Mouse (Mus musculus): ENCODE results near the gene Eif5.
A peak's percentile ranks its signal among the peaks of the same experiment; 100 is the strongest.
"Not testable (repeated sequence)": the region's sequence is repeated elsewhere in the genome, so short reads cannot be mapped to it uniquely, and the experiment has no call there.

Gene Eif5

DNA sequence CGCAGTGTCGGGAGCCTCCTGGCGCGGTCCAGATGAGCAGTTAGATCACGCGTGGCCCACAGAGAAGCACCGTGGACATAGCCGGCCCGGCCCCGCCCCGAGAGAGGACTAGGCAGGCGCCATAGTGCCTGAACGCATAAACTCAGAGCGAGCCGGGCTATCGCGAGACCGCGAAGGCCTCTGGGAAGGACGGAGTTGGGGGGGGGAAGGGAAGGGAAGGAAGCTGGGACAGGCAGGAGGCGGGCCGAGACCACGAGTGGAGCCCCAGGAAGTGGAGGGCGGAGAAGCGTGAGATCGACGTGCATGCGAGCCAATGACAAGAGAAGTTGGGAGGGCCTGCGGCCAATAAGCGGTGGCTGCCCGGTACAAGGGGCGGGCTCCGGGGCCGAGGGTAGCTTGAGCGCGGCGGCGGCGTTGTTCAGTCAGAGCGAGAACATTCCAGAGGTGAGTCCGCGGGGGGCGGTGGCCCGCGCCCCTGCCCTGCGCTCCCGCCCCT lies at the start of gene Eif5:
TSS of gene Eif5 (plus strand) at position 221 of the 496 bp plus-strand sequence.
- DNase-seq (ENCODE audit: low read depth, low spot score), result peak; percentile 99
- Histone ChIP-seq H3K36me3 (ENCODE audit: control insufficient read depth, insufficient read depth, low read length, poor library complexity, severe bottlenecking) (peaks cover 18% of the 10 kb centered on the region), H3K27me3 (ENCODE audit: control insufficient read depth, insufficient read depth, low read length, poor library complexity, severe bottlenecking) (no peaks in the 10 kb centered on the region)

DNA sequence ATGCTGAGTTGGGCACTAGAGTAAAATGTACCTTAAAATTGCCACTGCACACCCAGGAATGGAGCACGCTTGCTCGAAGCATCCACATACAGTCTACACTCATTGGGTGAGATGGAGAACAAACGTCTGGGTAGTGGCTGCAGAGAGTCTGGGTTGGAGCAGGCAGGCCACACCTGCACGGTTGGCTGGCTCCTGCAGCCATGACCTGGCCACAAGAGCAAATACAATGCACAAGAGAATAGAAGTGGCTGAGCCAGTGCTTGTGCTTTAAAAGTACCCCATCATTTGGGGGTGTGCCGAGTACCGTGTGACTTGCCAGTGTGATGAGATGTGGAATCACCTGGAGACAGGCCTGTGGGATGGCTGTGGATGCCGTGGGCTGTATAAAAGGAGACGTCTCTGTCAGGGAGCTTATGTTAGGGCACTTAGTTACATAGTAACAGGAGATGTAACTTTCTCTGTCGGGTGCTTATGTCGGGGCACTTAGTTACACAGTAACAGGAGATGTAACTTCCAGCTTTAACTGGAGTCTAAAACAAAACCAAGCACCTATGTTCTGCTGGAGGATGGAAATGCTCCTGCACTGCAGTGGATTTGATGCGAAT lies 48.5 kb upstream of the Eif5 start:
- H3K27me3 ChIP-seq (ENCODE audit: control insufficient read depth, insufficient read depth, low read length, poor library complexity, severe bottlenecking), result no peaks in the 10 kb centered on the region
- DNase-seq (ENCODE audit: low read depth, low spot score), result no peak

DNA sequence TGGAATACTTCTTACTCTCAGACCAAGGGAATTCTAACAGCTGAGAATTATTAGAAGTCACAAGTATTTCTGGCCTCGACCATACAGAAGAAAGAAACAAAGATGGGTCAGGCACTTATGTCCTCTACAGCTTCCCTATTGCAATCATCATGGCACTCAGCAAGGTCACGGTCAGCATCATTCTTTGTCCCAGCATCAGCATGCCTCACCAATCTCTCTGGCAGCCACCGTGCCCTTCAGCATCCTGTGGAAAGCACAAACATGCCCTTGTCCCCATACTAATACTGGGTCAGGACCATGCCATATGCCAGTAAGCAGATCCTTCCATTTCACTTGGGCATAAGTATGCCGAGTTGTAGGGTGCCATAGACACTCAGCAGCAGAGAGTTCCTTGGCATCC lies 42.9 kb upstream of the Eif5 start:
- DNase-seq (ENCODE audit: low read depth, low spot score), result no peak
- H3K36me3 ChIP-seq (ENCODE audit: control insufficient read depth, insufficient read depth, low read length, poor library complexity, severe bottlenecking), result no peaks in the 10 kb centered on the region

More for the DNA sequence above, 48.5 kb upstream of the Eif5 start:
- no peaks in the 10 kb centered on the region for H3K36me3 ChIP-seq (ENCODE audit: control insufficient read depth, insufficient read depth, low read length, poor library complexity, severe bottlenecking)

DNA sequence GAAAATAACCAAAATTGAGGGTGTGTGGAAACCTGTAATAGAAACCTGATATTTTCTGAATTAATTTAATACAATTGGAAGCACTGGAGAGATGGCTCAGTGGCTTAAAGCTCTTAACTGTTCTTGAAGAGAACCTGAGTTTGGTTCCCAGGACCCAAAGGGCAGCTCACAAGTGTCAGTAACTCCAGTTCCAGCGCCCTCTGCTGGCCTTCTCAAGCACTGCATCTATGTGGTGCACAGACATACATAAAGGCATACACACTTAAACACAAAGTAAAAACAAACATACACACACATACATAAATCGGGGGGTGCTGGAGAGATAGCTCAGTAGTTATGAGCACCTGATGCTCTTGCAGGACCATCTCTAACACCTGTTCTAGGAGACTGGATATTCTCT lies 40.7 kb upstream of the Eif5 start:
- H3K36me3 ChIP-seq (ENCODE audit: control insufficient read depth, insufficient read depth, low read length, poor library complexity, severe bottlenecking), result no peaks in the 10 kb centered on the region
- H3K27me3 ChIP-seq (ENCODE audit: control insufficient read depth, insufficient read depth, low read length, poor library complexity, severe bottlenecking), result no peaks in the 10 kb centered on the region
- peak; percentile 23 for DNase-seq (ENCODE audit: low read depth, low spot score)

More for the DNA sequence above, 42.9 kb upstream of the Eif5 start:
- no peaks in the 10 kb centered on the region for H3K27me3 ChIP-seq (ENCODE audit: control insufficient read depth, insufficient read depth, low read length, poor library complexity, severe bottlenecking)

DNA sequence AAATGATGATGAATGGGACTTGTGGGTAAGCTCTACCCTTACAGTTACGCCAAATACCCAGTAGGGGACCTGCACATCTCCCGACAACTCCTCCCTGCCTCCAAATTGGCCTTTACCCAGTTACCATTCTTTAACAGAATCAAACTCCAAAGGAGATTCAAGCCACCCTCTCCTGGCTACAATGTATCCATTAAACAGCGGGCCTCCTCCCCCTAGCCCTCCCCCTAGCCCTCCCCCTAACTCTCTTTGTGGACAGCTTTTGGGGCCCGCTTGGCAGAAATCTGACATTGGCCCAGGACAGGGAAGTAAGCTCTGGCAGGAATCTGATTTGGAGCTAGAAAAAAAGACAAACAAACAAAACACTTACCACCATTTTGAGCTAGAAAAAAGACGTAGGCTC lies 38.2 kb upstream of the Eif5 start:
- Histone ChIP-seq H3K36me3 (ENCODE audit: control insufficient read depth, insufficient read depth, low read length, poor library complexity, severe bottlenecking) (no peaks in the 10 kb centered on the region), H3K27me3 (ENCODE audit: control insufficient read depth, insufficient read depth, low read length, poor library complexity, severe bottlenecking) (no peaks in the 10 kb centered on the region)
- DNase-seq (ENCODE audit: low read depth, low spot score), result no peak

DNA sequence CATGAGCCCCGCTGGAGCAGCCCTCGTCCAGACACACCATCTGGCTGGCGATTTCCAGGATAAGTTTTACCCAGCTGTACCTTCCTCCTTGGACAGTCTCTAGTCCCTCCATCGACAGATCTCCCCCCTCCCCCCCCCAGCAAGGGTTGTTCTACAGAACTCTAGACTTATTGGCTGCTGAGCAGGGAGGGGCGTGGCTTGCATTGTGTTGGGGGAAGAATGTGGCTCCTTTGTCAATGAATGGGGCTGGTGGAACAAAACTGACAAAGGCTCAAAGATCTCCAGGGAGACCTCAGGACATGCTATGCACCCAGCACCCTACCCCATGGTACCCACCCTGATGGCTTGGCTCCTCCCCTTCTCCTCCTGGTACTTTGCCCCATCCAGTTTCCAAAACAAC lies 37.1 kb upstream of the Eif5 start:
- no peak for DNase-seq (ENCODE audit: low read depth, low spot score)
- Histone ChIP-seq H3K36me3 (ENCODE audit: control insufficient read depth, insufficient read depth, low read length, poor library complexity, severe bottlenecking) (no peaks in the 10 kb centered on the region), H3K27me3 (ENCODE audit: control insufficient read depth, insufficient read depth, low read length, poor library complexity, severe bottlenecking) (no peaks in the 10 kb centered on the region)

DNA sequence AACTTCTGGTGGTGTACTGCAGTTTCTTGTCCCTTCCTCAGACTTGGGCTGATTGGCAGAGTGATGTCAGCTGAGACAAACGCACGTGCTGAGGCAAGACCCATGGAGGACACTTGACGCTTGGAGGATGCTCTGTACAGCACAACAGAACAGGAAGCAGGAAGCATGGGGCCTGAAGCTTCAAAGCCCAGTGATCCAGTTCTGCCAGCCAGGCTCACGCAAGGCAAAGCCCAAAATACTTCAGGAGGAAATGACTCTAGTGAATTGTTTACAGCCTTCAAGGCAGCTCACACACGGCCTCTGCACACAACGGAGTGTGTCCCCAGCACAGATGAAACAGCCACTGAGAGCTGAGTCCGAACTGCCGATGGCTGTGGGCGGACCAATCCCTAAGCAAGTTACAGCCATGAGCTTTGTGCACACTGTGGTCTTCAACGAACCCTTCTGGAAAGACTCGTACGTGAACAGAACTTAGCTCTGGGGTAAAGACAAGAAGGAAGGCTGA lies 34.7 kb upstream of the Eif5 start:
- DNase-seq (ENCODE audit: low read depth, low spot score), result no peak
- no peaks in the 10 kb centered on the region for H3K27me3 ChIP-seq (ENCODE audit: control insufficient read depth, insufficient read depth, low read length, poor library complexity, severe bottlenecking)
- no peaks in the 10 kb centered on the region for H3K36me3 ChIP-seq (ENCODE audit: control insufficient read depth, insufficient read depth, low read length, poor library complexity, severe bottlenecking)

DNA sequence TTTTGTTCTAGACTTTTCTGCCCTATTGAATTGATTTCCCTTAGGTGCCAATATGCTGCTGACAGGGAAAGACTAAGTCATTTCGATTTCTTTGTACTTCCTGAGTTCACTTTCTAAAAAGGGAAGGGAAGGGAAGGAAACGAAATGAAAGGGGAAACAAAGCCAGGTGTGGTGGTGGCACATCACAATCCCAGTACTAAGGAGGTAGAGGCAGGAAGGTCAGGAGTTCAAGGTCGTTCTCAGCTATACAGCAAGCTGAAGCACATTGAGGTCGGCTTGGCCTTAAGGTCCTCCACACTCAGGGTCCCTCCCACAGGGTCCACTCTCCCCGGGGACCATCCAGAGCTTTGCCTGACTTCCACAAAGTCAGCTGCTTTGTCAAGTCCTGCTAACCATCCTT lies 34.2 kb upstream of the Eif5 start:
- DNase-seq (ENCODE audit: low read depth, low spot score), result no peak
- no peaks in the 10 kb centered on the region for H3K27me3 ChIP-seq (ENCODE audit: control insufficient read depth, insufficient read depth, low read length, poor library complexity, severe bottlenecking)

DNA sequence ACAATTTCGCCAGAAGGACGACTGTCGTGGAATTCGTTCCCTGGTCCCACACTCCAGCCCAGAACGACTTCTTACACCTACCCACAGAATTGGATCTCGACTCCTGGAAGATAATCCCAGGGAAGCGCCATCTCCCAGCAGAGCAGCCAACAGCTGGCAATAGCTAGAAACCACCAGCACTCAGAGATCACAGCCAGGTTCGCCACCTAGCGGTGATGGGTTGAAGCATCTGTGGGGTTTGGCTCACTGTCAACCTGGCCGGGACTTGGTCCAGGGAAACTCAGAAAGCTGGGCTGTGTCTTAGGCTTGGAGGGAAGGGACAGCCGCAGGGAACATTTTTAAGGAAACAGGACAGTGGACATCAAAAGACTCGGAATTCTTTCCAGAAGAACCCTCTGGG lies 32.9 kb upstream of the Eif5 start:
- H3K27me3 ChIP-seq (ENCODE audit: control insufficient read depth, insufficient read depth, low read length, poor library complexity, severe bottlenecking), result no peaks in the 10 kb centered on the region
- peak; percentile 68 for DNase-seq (ENCODE audit: low read depth, low spot score)
- no peaks in the 10 kb centered on the region for H3K36me3 ChIP-seq (ENCODE audit: control insufficient read depth, insufficient read depth, low read length, poor library complexity, severe bottlenecking)

More for the DNA sequence above, 34.2 kb upstream of the Eif5 start:
- no peaks in the 10 kb centered on the region for H3K36me3 ChIP-seq (ENCODE audit: control insufficient read depth, insufficient read depth, low read length, poor library complexity, severe bottlenecking)

DNA sequence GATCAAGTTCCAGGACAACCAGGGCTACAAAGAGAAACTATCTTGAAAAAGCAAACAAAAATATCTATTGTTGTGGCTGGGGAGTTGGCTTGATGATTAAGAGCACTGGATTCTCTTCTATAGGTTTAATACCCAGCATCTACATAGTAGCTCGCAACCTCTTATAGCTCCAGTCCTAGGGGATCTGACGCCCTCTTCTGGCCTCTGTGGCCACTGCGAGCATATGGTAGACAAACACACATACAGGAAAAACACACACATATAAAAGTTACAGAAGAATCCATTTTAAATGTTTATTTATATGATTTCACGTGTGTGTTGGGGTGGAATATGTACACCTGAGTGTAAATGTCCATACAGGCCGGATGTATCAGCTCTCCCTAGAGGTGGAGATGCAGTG lies 30.8 kb upstream of the Eif5 start:
- no peak for DNase-seq (ENCODE audit: low read depth, low spot score)
- no peaks in the 10 kb centered on the region for H3K27me3 ChIP-seq (ENCODE audit: control insufficient read depth, insufficient read depth, low read length, poor library complexity, severe bottlenecking)
- H3K36me3 ChIP-seq (ENCODE audit: control insufficient read depth, insufficient read depth, low read length, poor library complexity, severe bottlenecking), result no peaks in the 10 kb centered on the region

DNA sequence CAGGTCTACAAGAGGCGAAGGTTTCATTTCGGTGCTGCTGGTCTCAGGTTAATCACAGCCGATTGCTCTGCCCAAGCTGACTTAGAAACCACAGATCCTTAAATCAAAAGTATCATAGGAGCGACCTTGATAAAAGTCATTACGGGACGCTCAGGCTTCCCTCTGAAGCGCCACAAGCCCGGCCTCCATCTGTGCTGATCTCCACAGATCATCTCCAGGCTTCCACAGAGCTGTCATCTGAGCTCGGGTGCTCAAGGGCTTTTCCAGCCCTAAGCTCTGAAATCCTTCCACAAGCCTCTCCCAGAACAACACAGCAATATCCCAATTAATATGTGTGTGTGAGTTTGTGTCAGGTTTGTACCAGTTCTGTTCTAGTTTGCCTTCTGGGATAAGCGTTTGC lies 29.9 kb upstream of the Eif5 start:
- Histone ChIP-seq H3K27me3 (ENCODE audit: control insufficient read depth, insufficient read depth, low read length, poor library complexity, severe bottlenecking) (no peaks in the 10 kb centered on the region), H3K36me3 (ENCODE audit: control insufficient read depth, insufficient read depth, low read length, poor library complexity, severe bottlenecking) (no peaks in the 10 kb centered on the region)
- DNase-seq (ENCODE audit: low read depth, low spot score), result no peak

DNA sequence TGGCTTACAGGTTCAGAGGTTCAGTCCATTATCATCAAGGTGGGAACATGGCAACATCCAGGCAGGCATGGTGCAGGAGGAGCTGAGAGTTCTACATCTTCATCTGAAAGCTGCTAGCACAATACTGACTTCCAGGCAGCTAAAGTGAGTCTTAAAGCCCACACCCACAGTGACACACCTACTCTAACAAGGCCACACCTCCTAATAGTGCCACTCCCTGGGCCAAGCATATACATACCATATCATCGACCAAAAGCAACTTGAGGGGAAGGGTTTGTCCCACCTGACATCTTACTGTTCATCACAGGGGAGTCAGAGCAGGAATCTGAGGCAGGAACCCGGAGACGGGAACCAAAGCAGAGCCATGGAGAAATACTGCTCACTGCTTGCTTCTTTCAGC lies 29.4 kb upstream of the Eif5 start:
- DNase-seq (ENCODE audit: low read depth, low spot score); H3K27me3 ChIP-seq (ENCODE audit: control insufficient read depth, insufficient read depth, low read length, poor library complexity, severe bottlenecking); H3K36me3 ChIP-seq (ENCODE audit: control insufficient read depth, insufficient read depth, low read length, poor library complexity, severe bottlenecking): not testable (repeated sequence)

DNA sequence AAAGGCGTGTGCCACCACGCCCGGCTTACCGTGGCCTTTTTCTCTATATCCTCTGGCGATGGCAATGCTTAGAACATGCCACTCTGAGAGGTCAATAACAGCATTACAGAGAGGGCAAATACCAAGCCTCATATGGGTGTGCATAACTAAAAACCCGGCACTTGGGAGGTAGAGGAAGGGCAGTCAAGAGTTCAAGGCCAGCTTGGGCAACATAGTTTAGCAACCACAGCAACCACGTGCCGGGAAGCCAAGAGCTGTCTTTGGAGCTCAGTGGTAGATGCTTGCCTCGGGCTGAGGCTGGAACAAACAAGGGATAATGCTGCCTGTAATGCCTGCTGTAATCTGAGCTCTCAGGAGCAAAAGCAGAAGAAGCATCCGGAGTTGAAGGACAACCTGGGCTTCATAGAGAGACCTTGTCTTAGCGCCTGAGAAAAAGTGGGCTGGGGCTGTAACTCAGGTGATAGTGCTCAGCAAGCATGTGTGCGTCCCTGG lies 25.2 kb upstream of the Eif5 start:
- no peaks in the 10 kb centered on the region for H3K27me3 ChIP-seq (ENCODE audit: control insufficient read depth, insufficient read depth, low read length, poor library complexity, severe bottlenecking)
- no peak for DNase-seq (ENCODE audit: low read depth, low spot score)

DNA sequence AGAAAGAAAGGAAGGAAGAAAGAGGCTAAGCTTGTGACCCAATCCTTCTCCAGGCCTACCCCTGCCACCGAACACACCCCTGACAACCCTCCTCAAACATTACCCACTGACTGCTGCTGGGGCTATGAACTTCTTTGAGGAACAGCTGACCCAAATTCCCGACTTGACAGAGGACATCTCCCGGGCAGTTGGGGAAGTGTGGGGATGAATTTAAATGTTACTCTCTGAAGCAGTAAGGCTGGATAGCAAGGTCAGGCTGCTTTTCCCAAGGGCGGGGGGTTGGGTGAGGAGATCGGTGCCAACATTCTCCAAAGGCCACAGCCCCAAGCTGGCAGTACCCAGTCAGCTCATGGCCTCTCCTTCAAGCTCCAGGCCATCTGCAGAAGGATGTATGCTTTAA lies 24.1 kb upstream of the Eif5 start:
- no peak for DNase-seq (ENCODE audit: low read depth, low spot score)
- H3K27me3 ChIP-seq (ENCODE audit: control insufficient read depth, insufficient read depth, low read length, poor library complexity, severe bottlenecking), result no peaks in the 10 kb centered on the region
- H3K36me3 ChIP-seq (ENCODE audit: control insufficient read depth, insufficient read depth, low read length, poor library complexity, severe bottlenecking), result no peaks in the 10 kb centered on the region

More for the DNA sequence above, 25.2 kb upstream of the Eif5 start:
- H3K36me3 ChIP-seq (ENCODE audit: control insufficient read depth, insufficient read depth, low read length, poor library complexity, severe bottlenecking), result no peaks in the 10 kb centered on the region

DNA sequence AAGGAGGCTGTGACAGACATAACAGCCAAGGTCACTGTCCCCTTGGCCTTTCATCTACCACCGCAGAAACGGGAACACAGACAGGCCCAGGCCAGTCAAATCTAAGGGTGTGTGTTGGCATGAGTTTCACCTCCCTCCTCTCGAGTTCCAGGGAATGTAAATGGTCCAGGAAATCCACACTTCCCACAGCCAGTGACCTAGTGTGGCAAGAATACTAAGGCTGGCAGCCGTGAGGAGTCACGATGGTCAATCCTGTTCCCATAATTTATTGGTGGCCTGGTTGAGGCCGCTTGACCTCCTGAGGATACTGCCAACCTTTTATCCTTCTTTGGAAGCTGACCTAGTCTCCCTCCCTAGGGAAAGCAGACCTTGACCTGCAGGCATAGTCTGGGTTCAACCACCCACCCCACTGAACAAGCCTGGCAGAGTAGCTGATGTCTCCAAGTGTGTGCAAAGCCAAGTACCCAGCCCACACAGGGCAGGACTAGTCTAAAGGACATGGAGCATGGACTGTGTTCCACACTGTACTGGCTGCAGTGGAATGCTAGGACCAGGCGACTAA lies 23.5 kb upstream of the Eif5 start:
- H3K27me3 ChIP-seq (ENCODE audit: control insufficient read depth, insufficient read depth, low read length, poor library complexity, severe bottlenecking), result no peaks in the 10 kb centered on the region
- no peak for DNase-seq (ENCODE audit: low read depth, low spot score)
- no peaks in the 10 kb centered on the region for H3K36me3 ChIP-seq (ENCODE audit: control insufficient read depth, insufficient read depth, low read length, poor library complexity, severe bottlenecking)
